Mouse (Mus musculus) small intestine, adult 2 months (tissue): Measurements from ENCODE around the gene Hist1h3b.

Experiments used
- CTCF ChIP-seq: fragments of 200-500 bp; IDR thresholded peaks from 2 replicates; pipeline ENCODE4 v1.5.1; 2012; ENCODE audit warnings: low read depth, mild to moderate bottlenecking, control low read depth, inconsistent platforms, low read length, moderate library complexity, mixed read lengths; ENCODE audit not compliant: insufficient replicate concordance, insufficient read length; ENCODE audit errors: extremely low read depth
- POLR2A ChIP-seq: fragments of 200-500 bp; IDR thresholded peaks from 2 replicates; pipeline ENCODE4 v1.6.1; 2012; ENCODE audit warnings: low read depth, mild to moderate bottlenecking, control low read depth, inconsistent platforms, low read length, moderate library complexity

- TF ChIP-seq POLR2A (no peak), CTCF (no peak)
These were observed 12.5 kb downstream of the Hist1h3b start for GRCm38 (mm10) chr13:23764324-23765171.
